Mouse (Mus musculus): ENCODE data around the gene Slc27a2.

GRCm38 (mm10) chr2:126600533-126600932 is 48.3 kb downstream of the Slc27a2 start:
- TF ChIP-seq ETS1 (IDR thresholded peaks at IDR 0.05; ENCODE audit: low read depth, low read length) (no peak), JUND (IDR thresholded peaks at IDR 0.05; ENCODE audit: low read depth, low read length) (no peak), TAL1 (IDR thresholded peaks at IDR 0.05; ENCODE audit: low read length) (no peak), CTCF (IDR thresholded peaks at IDR 0.05 in 2 of 3, conservative IDR thresholded peaks at IDR 0.05 in 1 of 3; ENCODE audit: control insufficient read depth in 1 of 3, insufficient read depth in 1 of 3, low read depth in 2 of 3, low read length in 3 of 3, poor library complexity in 1 of 3, severe bottlenecking in 1 of 3) (no peak), ZNF384 (IDR thresholded peaks at IDR 0.05; ENCODE audit: low read depth, low read length) (no peak), POLR2A (IDR thresholded peaks at IDR 0.05; ENCODE audit: control insufficient read depth in 1 of 2, insufficient read depth in 1 of 2, low read depth in 1 of 2, low read length in 2 of 2, poor library complexity in 1 of 2) (no peak), NELFE (IDR thresholded peaks at IDR 0.05; ENCODE audit: low read depth, low read length) (no peak)
